Mouse (Mus musculus) small intestine, adult 2 months (tissue): ENCODE measurements at regions not wholly inside any gene's neighbourhood (a gene's known extent, or its start where the extent isn't known, plus 50 kb on each side); places are given as distances from the start of the nearest gene placed in this dataset.

Source experiments
- H3K27ac ChIP-seq: fragments of 200-500 bp; 2 replicates; pipeline ENCODE4 v1.5.1; 2012; ENCODE audit warnings: low read depth, low read length, control low read depth, inconsistent platforms; ENCODE audit not compliant: insufficient read depth
- H3K27me3 ChIP-seq: fragments of 200-500 bp; 2 replicates; pipeline ENCODE4 v1.6.1; 2012; ENCODE audit warnings: mild to moderate bottlenecking, moderate library complexity, low read length, inconsistent platforms; ENCODE audit not compliant: control insufficient read depth, insufficient read depth
- H3K36me3 ChIP-seq: fragments of 200-500 bp; 2 replicates; pipeline ENCODE4 v1.6.1; 2012; ENCODE audit warnings: mild to moderate bottlenecking, low read length, control low read depth, inconsistent platforms; ENCODE audit not compliant: control insufficient read depth, insufficient read depth
- H3K4me1 ChIP-seq: fragments of 200-500 bp; 2 replicates; pipeline ENCODE4 v1.6.1; 2012; ENCODE audit warnings: low read length, inconsistent platforms, mixed read lengths; ENCODE audit not compliant: control insufficient read depth, insufficient read depth, insufficient read length
- H3K4me3 ChIP-seq: fragments of 200-500 bp; 2 replicates; pipeline ENCODE4 v1.5.1; 2012; ENCODE audit warnings: low read depth, mild to moderate bottlenecking, control low read depth, inconsistent platforms, low read length, moderate library complexity
- CTCF ChIP-seq: fragments of 200-500 bp; IDR thresholded peaks from 2 replicates; pipeline ENCODE4 v1.5.1; 2012; ENCODE audit warnings: low read depth, mild to moderate bottlenecking, control low read depth, inconsistent platforms, low read length, moderate library complexity, mixed read lengths; ENCODE audit not compliant: insufficient replicate concordance, insufficient read length; ENCODE audit errors: extremely low read depth
- POLR2A ChIP-seq: fragments of 200-500 bp; IDR thresholded peaks from 2 replicates; pipeline ENCODE4 v1.6.1; 2012; ENCODE audit warnings: low read depth, mild to moderate bottlenecking, control low read depth, inconsistent platforms, low read length, moderate library complexity
- WGBS: fragments of 180-500 bp; shearing (Covaris S2); methylation state at CpG from one replicate; pipeline ENCODE4 v1.1.7; 2018; 5-methylcytosine and 5-hydroxymethylcytosine counted together

DNA sequence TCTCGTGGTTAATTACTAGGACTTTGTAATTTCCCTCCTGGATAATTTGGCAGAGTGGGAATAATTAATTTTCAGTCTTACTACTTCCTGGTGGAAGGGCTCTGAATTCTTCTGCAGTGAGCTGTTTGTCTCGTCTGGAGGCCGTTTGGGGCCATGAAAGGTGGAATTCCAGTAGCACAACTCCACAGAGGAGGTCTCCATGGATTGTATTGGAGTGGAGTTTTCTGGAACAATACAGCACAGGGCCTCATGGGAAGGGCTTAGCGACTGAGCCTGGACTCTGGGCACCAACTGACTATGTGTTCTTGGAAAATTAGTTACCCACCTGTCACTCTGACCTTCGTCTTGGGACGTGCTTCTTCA, 197.1 kb downstream of the Xxylt1 start:
- no peaks in the 10 kb centered on the region for H3K27me3 ChIP-seq
- no peak overlapping the region for H3K4me3 ChIP-seq
- peaks cover 21% of the 10 kb centered on the region for H3K4me1 ChIP-seq
- 11% methylated on average over 6 of the region's 6 CpGs for WGBS
- H3K36me3 ChIP-seq = no peaks in the 10 kb centered on the region
- H3K27ac ChIP-seq = peak overlapping the region; percentile 86; the same call in 1 of the 2 replicates
- TF ChIP-seq CTCF (no peak), POLR2A (no peak)

DNA sequence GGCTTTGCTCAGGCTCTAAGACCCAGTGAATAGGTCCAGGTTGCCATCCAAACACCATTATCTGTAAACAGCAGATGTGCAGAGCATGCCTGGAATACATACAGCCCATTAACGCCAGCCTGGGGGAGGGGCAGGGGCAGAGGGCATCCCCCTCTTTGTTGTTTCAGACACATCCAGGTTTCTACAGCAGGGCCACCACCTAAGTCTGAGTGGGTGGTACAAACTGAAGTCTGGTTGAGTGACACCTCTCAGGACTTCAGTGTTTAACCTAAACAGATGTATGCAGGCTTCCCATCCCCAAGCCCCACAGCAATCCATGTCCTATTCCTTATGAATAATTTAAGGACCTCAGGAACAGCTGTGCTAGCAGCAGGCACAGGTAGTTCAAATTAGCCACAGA, 194.2 kb downstream of the Xxylt1 start:
- peaks cover 21% of the 10 kb centered on the region for H3K4me1 ChIP-seq
- H3K27me3 ChIP-seq = no peaks in the 10 kb centered on the region
- no peak overlapping the region for H3K4me3 ChIP-seq
- TF ChIP-seq CTCF (no peak), POLR2A (no peak)
- 39% methylated on average over 1 of the region's 1 CpGs for WGBS
- H3K36me3 ChIP-seq = no peaks in the 10 kb centered on the region
- H3K27ac ChIP-seq = no peak overlapping the region

DNA sequence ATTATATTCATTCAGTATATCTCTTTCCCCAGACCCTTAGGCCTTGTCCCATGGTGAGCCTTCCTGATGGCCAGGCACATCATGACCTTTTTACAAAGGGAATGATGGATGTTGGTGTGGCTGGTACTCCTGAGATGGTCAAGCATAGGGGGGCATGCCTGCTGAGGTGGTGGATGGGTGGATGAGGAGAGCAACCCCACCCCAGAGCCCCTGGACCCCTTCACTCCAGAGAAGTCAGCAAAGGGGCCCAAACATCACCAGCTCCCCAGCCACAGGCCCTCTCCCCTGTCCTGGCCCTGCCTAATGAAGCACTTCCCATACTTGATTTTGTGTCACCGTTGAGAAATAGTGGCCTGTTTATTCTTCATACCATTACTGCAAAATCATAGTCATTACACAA, 193.7 kb downstream of the Xxylt1 start:
- no peak overlapping the region for H3K27ac ChIP-seq
- no peaks in the 10 kb centered on the region for H3K36me3 ChIP-seq
- H3K4me1 ChIP-seq = peaks cover 19% of the 10 kb centered on the region
- TF ChIP-seq POLR2A (no peak), CTCF (no peak)
- H3K4me3 ChIP-seq = no peak overlapping the region
- H3K27me3 ChIP-seq = no peaks in the 10 kb centered on the region
- WGBS = 87% methylated on average over 1 of the region's 1 CpGs

DNA sequence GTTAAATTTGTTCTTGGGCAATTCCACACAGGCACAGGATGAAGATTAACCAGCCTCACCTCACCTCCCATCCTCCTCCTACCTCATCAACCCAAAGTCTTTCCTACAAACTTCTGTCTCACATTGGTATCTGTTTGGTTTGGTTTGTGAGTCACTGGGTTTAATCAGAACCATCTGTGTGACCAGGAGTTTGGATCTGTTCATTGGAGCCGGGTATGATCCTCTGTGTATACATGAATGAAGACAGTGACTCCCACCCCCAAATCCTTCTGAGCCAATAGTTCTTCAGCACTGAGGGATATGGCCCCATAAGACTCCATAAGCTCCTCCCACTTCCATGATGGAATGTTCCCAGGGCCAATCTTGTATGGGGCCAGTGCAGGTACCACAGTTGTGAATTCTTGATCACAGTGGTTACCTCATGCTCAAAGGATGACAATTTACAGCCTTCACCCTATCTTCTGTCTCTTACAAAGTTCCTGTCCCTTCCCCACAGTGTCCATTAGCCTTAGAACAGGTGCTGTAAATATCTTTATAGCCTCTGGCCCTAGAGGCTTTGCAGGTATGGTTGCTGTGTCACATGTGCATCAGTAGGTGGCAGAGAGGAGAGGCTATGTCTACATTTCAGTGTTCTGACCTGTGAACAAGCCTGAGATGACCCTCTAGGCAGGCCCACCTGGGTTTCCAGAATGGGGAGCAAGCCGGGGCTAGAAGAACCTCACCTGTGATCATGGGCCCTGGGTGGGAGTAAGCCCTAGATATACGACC, 192.5 kb downstream of the Xxylt1 start:
- H3K27ac ChIP-seq = no peak overlapping the region
- whole genome bisulfite sequencing = 91% methylated on average over 3 of the region's 3 CpGs
- no peaks in the 10 kb centered on the region for H3K36me3 ChIP-seq
- peaks cover 9% of the 10 kb centered on the region; the same call in 1 of the 2 replicates for H3K4me1 ChIP-seq
- no peaks in the 10 kb centered on the region for H3K27me3 ChIP-seq
- H3K4me3 ChIP-seq = no peak overlapping the region
- TF ChIP-seq POLR2A (no peak), CTCF (no peak)

DNA sequence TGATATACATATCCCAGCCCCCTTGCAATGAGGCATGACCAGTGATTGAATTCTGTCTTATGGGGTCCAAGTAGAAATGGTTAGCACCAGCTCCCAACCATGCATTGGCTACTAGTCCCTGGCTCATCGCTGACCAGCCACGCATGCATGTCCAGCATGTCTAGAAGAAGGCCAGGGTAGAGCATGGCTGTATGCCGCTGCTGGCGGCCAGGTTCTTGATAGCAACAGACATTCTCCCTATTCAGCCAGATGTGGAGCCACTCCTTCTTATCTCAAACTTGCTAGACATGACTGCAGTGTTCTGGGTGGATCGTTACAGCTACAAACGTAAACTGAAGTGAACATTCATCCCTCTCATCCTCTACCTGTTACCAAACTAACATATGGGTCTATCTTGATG, 188.6 kb downstream of the Xxylt1 start:
- TF ChIP-seq CTCF (no peak), POLR2A (no peak)
- H3K27me3 ChIP-seq = no peaks in the 10 kb centered on the region
- no peaks in the 10 kb centered on the region for H3K4me1 ChIP-seq
- no peak overlapping the region for H3K27ac ChIP-seq
- no peaks in the 10 kb centered on the region for H3K36me3 ChIP-seq
- H3K4me3 ChIP-seq = no peak overlapping the region
- 97% methylated on average over 6 of the region's 6 CpGs for WGBS

DNA sequence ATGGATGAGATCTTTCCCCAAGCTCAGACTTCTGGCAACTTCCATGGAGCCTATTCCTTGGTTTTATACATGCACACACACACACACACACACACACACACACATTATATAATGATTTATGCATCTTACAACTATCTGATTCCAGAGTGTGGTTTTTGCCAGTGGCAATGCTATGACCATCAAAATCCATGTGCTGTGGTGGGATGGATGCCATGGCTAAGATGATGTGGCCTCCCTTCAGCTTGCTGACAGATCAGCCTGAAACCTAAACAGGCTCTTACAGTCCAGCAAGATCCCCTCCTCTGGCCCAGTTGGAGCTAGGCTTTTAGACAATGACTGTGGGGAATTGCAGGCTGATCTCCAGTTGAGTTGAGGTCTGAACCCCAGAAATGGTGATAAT, 187.1 kb downstream of the Xxylt1 start:
- Histone ChIP-seq H3K27ac (no peak overlapping the region), H3K4me3 (no peak overlapping the region), H3K27me3 (no peaks in the 10 kb centered on the region), H3K4me1 (no peaks in the 10 kb centered on the region), H3K36me3 (no peaks in the 10 kb centered on the region)
- no peak for TF ChIP-seq POLR2A
- TF ChIP-seq CTCF = no peak

DNA sequence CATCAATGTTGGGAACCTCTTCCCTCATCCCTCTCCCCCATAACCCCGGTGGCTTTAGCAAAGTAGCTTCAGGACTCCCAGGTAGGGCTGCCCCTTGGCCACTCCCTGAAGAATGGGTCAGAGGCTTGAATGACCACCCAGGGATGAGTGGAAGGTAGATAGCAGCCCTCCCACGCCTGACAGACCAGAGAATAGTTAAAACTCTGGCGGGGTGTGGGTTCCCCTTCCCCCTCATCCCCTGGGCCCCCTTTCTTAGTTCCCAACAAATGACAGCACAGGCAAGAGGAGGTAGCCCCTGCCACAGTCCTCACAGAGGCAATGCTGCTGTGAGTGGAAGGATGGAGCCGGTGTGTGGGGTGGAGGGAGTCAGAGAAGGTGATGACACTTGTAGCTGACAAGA, 186.2 kb downstream of the Xxylt1 start:
- Histone ChIP-seq H3K4me3 (no peak overlapping the region), H3K27me3 (no peaks in the 10 kb centered on the region), H3K4me1 (no peaks in the 10 kb centered on the region), H3K36me3 (no peaks in the 10 kb centered on the region), H3K27ac (no peak overlapping the region)
- WGBS = 86% methylated on average over 4 of the region's 4 CpGs
- TF ChIP-seq POLR2A (no peak), CTCF (no peak)

DNA sequence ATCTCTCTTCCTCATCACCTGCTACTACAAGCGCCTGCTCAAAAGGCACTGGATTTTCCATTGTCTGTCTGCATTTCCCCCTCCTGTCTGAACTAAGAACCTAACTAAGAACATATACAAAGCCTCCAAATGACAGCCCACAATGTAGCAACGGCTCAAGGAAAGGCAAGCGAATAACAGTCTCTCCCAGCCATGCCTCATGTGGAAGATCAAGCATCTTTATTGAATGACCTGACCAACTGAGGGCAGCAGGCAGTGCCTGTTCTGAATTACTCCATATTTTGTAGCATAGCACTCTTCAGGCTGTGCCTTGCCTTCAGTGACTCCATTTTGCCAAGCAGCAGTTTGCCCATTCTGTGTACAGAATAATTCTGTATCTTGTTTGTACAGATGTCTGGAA, 183.9 kb downstream of the Xxylt1 start:
- Histone ChIP-seq H3K4me3 (no peak overlapping the region), H3K4me1 (no peaks in the 10 kb centered on the region)
- WGBS = 89% methylated on average over 3 of the region's 3 CpGs

More for the DNA sequence above, 183.9 kb downstream of the Xxylt1 start:
- TF ChIP-seq CTCF (no peak), POLR2A (no peak)
- H3K27ac ChIP-seq = no peak overlapping the region
- no peaks in the 10 kb centered on the region for H3K36me3 ChIP-seq
- H3K27me3 ChIP-seq = no peaks in the 10 kb centered on the region
